Mouse (Mus musculus) CD4-positive, CD25-positive, alpha-beta regulatory T cell, adult 2 months (primary cell): Measurements from ENCODE around the gene Ttn.

Experiments used
- DNase-seq: peaks from one replicate; pipeline ENCODE4 v3.0.0-alpha.2; 2012; ENCODE audit warnings: low read depth, low spot score

Gene Ttn

DNA sequence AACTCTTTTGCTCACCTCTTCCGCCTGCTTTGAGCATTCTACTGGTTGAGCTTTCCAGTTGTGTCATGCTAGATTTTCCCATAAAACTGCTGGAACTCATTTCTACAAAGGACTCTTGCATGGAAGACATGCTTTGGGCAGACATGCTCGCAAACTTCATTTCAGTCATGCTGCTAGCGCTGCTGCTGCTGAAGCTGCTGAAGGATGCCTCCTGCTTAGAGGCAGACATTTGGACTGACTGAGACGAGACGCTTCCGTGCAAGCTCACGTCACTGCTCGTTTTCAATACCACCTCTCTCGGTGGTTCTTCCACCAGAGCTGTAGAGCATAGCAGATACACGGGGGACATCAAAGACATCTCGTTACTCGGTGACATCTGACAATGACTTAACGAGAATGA lies 276.7 kb downstream of the Ttn start:
- no peak for DNase-seq

GRCm38 (mm10) chr2:76702751-76703150 lies 279.6 kb downstream of the Ttn start:
- no peak for DNase-seq

- no peak for DNase-seq
Observed at GRCm38 (mm10) chr2:76702188-76702587, 280.2 kb downstream of the Ttn start.

- DNase-seq = no peak
Observed at GRCm38 (mm10) chr2:76695290-76695689, 287.1 kb downstream of the Ttn start.

- DNase-seq = no peak
Observed at GRCm38 (mm10) chr2:76693765-76694164, 288.6 kb downstream of the Ttn start.

DNA sequence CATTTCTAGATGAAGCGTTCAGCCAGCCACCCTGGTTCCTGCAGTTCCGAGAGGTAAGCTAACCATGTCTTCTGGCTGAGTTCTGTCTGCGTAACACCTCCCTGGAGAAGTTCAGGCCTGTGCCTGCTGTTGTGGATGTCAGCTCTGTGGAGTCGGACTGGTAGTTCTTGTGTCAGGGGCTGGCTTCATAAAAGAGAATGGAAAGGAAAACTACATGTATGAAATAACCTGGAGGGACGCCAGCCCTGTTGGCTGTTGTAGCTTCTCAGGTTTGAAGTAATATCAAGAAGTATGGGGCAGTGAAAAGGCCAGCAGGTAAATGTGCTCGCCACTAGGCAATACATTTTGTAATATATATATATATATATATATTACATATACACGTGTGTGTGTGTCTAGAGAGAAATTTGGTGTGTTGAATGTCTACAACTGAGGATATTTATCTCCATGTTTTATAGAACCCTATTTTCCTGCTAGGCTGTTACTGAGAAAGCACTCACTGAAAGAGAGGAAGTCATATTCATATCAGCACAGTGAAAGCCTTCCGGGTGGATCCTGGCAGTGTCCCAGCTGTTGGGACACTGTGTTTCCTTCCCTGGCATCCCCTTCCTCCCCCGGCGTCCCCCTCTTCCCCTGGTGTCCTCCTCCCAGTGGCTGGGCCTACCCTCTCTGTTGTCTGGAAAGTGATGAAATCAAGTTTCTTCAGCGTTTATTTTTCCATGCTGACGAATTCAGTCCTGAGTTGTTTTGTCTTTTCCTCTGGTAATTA lies 291.7 kb downstream of the Ttn start:
- no peak for DNase-seq

GRCm38 (mm10) chr2:76688162-76688561 lies 294.2 kb downstream of the Ttn start:
- DNase-seq = no peak

GRCm38 (mm10) chr2:76687608-76688007 lies 294.7 kb downstream of the Ttn start:
- no peak for DNase-seq

- no peak for DNase-seq
Observed at GRCm38 (mm10) chr2:76686986-76687385, 295.4 kb downstream of the Ttn start.

GRCm38 (mm10) chr2:76682301-76682700 lies 300.0 kb downstream of the Ttn start:
- DNase-seq = no peak

DNA sequence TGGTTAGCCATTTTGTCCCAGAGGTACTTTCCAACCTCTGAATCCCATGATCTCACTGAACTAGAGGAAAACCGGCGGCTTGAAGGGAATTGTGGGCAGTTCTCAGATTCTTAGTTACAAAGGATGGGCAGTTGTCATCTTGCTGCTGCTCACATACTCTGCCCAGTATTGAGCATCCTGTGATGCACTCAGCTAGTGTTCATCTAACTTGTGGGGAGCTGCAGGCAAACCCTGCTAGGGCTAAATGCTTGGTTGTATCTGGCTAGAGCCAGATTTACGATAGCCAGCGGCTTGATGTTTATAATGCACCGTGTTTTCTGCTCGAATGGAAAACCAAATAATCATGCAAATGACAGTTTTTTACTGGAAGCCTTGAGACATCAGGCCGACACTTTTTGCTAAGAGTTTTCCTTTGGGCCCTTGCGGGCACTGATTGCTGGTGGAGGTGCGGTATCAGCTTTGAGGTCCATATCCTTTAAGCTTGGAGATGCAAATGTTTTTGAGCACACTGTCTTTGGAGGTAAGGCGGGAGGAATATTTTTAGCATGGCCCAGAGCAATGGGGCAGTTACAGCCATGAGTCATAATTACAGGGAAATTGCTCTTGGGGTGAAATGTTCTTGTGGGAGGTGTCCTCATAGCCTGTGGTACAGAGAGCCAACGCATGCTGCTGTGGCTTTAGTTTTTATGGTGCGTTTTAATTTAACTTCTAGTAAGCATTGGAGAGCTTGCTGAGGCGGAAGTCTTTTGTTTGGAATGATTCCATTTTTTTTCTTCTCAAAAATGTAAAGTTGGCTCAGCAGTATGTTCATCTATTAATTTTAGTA lies 305.7 kb downstream of the Ttn start:
- DNase-seq = no peak

- peak; percentile 7 for DNase-seq
Observed at GRCm38 (mm10) chr2:76675949-76676348, 306.4 kb downstream of the Ttn start.

GRCm38 (mm10) chr2:76675451-76675850 lies 306.9 kb downstream of the Ttn start:
- no peak for DNase-seq

GRCm38 (mm10) chr2:76674725-76675427 lies 307.5 kb downstream of the Ttn start, which contains the start of gene Plekha3:
Plekha3 (plus strand) TSS chr2:76675281.
- peak; percentile 81 for DNase-seq

DNA sequence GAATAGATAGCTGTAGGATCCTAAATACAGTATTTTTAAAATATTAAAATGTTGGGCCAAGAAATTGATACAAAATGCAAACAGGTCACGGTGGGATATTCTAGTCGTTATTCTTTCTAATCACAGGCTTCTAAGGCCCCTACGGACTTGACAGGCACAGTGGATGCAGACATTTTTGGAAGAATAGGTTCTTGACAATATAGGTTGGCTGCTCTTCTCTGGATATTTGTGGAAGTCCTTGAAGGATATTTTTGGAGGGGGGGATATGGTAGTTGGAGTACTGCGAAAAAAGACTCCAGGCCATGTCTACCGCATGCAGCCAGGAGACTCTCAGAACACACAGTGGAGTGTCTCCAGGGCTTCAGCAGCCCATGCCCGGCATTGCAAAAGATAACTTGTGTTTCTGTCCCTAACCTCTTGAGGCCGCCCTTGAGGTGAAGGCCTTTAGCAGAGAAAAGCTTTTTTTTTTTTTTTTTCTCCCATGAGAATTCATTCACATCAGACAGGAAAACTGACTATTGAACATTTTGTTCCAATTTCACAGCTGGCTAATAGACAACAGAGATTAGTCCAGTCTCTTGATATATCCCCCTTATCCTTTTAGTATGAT lies 308.8 kb downstream of the Ttn start:
- peak; percentile 82 for DNase-seq

- peak; percentile 94 for DNase-seq
Observed at GRCm38 (mm10) chr2:76672966-76673392, 309.4 kb downstream of the Ttn start, which contains the start of gene Fkbp7. Fkbp7 (minus strand) TSS chr2:76673116.

DNA sequence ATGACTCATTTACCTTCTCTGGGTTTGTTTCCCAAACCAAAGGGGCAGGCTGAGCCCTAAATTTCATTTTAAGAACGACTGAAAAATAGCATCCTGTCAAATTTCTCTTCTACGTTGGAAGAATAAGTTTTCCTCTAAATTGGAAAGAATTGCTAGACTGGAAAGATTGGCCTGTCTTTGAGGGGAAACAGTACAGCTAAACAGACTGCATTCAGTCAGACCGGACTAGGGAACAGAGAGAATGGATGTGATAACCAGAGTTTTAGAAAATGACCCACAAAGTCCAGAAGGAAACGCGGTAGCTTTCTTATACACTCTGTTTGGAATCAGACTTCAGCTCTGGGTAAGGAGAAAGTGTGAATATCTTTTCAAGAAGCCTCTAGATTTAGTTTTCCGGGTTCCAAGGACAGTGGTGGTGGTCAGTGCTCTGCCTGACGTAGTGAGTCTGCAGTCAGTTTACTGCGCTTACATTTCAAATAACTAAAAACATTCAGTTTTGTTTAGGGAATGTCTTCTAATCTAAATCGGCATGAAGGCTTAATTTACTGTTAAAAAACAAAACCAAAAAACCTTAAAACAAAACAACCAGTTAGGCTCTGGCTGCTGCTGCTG lies 310.1 kb downstream of the Ttn start:
- no peak for DNase-seq

DNA sequence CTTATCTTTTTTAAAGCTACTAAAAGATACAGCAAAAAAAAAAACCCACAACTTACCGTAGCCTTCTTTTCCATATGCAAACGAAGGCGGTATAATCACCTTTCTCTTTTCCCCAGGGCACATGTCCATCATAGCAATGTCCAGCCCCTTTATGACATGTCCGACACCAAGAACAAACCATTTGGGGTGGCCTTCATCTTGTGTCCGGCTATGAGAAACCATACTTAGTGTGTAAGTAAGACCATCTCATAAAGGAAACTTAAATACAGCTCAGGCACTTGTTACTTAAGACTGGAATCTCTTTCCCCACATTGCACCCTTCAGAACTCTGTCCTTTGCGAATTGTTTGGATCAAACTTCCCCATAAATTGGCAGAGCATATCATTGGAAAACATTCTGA lies 310.7 kb downstream of the Ttn start:
- no peak for DNase-seq

DNA sequence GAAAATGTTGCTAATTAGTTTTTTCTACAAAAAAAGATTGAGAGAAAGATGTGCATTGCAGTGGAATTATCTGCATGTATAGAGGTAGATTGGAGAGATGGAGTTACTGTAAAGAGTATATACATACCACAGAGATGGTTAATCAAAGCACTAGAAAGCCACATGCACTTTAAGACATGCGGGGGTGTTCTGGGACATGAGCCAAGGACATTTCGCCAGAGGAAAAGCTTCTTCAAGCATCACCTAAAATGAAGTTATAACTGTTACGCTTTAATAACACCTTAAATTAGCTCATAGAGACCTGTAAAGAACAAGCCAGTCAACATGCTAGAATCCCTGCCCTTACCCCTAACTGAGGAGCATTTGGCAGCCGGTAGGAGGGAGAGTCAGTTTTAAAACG lies 315.1 kb downstream of the Ttn start:
- no peak for DNase-seq

DNA sequence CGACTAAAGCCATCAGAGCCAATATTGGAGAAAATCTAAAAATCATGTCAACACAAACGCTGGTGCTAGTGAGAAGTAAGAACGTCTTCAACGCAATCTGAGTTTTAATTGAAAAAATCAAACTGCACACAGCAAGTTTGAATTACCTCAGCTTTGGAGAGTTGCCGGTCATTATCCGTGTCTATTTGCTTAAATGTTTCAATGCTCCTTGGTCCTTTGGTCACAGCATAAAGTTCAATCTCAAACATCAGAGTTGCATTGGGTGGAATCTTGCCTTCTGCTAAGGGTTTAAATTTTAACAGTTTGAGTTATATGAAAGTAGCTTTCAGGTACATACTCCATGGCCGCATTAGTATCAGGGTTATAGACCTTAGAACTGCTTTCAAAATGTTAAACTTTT lies 316.8 kb downstream of the Ttn start:
- no peak for DNase-seq

DNA sequence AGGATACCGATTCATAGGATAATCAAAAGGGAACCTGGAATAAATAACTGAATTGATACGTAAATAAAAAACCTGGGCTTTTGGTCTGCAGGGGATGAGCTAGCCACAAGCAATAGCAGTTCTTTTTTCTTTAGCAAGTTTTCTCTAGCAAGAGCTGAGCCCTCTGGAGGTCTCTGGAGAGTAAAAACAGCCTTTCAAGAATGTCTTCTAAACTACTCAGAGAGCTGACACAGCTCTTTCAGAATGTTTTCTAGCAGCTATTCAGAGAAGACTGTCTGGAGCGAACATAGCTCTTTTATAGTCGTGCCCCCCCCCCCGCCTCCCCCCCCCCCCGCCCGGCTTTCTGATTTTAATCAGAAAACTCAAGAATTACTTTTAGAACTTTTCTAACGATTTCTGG lies 322.9 kb downstream of the Ttn start:
- DNase-seq = no peak
